Mouse (Mus musculus) heart, adult 2 months (tissue): ENCODE results near the gene Gm17622.

Experiments used
- CTCF ChIP-seq: fragments of 200-600 bp; IDR thresholded peaks from 2 replicates; pipeline ENCODE4 v1.8.1; 2022; ENCODE audit warnings: antibody characterized with exemption, mild to moderate bottlenecking, moderate library complexity
- EP300 ChIP-seq: fragments of 200-500 bp; IDR thresholded peaks from 2 replicates; pipeline ENCODE4 v1.6.1; 2011; ENCODE audit warnings: low read depth, low read length, control low read depth; ENCODE audit not compliant: insufficient read depth

DNA sequence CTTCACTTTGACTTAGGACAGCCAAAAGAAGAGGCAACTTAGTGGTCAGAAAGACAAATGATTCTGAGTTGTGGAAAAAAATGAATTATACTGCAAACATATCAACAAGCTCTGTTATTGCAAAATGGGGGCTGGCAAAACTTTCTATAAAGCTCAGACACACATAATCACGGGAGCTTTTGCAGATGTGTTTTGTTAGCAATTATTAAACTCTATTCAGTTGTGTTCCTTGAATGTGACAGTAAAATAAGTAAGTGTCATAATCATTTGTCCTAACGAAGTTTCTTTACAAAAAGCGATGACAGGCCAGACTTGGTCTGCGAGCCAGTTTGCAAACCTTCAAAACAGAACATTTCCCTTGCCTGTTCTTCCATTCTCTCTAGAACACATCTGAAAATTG is 17.0 kb downstream of the Gm17622 start:
- TF ChIP-seq EP300 (no peak), CTCF (no peak)
